Mouse (Mus musculus): Measurements from ENCODE around the gene Zbtb20.

Zbtb20 gene

GRCm38 (mm10) chr16:43497093-43497492 lies 621.4 kb downstream of the Zbtb20 start:
- DNase-seq: no peak

GRCm38 (mm10) chr16:43500132-43500853 lies 624.6 kb downstream of the Zbtb20 start:
- no peak for DNase-seq

GRCm38 (mm10) chr16:43501284-43501683 lies 625.6 kb downstream of the Zbtb20 start:
- no peak for DNase-seq

- DNase-seq: no peak
These were observed 626.8 kb downstream of the Zbtb20 start for GRCm38 (mm10) chr16:43502339-43503009.

GRCm38 (mm10) chr16:43503010-43503635 lies 627.4 kb downstream of the Zbtb20 start:
- DNase-seq: no peak

GRCm38 (mm10) chr16:43503636-43504010 lies 627.9 kb downstream of the Zbtb20 start:
- no peak for DNase-seq

- no peak for DNase-seq
These were observed 628.5 kb downstream of the Zbtb20 start for GRCm38 (mm10) chr16:43504151-43504550.

GRCm38 (mm10) chr16:43504556-43504955 lies 628.9 kb downstream of the Zbtb20 start:
- no peak for DNase-seq

- DNase-seq: no peak
These were observed 629.8 kb downstream of the Zbtb20 start for GRCm38 (mm10) chr16:43505314-43505950.

- DNase-seq: no peak
These were observed 630.6 kb downstream of the Zbtb20 start for GRCm38 (mm10) chr16:43506189-43506751.

- DNase-seq: no peak
These were observed 631.2 kb downstream of the Zbtb20 start for GRCm38 (mm10) chr16:43506771-43507405.

GRCm38 (mm10) chr16:43508166-43508998 lies 632.7 kb downstream of the Zbtb20 start:
- DNase-seq: no peak

- DNase-seq: no peak
These were observed 634.8 kb downstream of the Zbtb20 start for GRCm38 (mm10) chr16:43510516-43510915.

GRCm38 (mm10) chr16:43511531-43511930 lies 635.9 kb downstream of the Zbtb20 start:
- DNase-seq: no peak

- DNase-seq: no peak
These were observed 638.3 kb downstream of the Zbtb20 start for GRCm38 (mm10) chr16:43513933-43514332.

GRCm38 (mm10) chr16:43515538-43515937 lies 639.9 kb downstream of the Zbtb20 start:
- no peak for DNase-seq

GRCm38 (mm10) chr16:43520274-43520673 lies 644.6 kb downstream of the Zbtb20 start:
- no peak for DNase-seq

GRCm38 (mm10) chr16:43522482-43522881 lies 646.8 kb downstream of the Zbtb20 start:
- no peak for DNase-seq

- no peak for DNase-seq
These were observed 648.5 kb downstream of the Zbtb20 start for GRCm38 (mm10) chr16:43524179-43524578.

GRCm38 (mm10) chr16:43525624-43526023 lies 649.9 kb downstream of the Zbtb20 start:
- DNase-seq: no peak

GRCm38 (mm10) chr16:43528300-43528699 lies 652.6 kb downstream of the Zbtb20 start:
- no peak for DNase-seq

- DNase-seq: no peak
These were observed 655.6 kb downstream of the Zbtb20 start for GRCm38 (mm10) chr16:43531328-43531727.
